Mouse (Mus musculus) bone marrow macrophage, adult 2 months (primary cell): ENCODE data around the gene Il20rb.

Source experiments
- CTCF ChIP-seq: IDR thresholded peaks from 2 replicates; pipeline ENCODE4 v1.5.1; 2012; ENCODE audit warnings: low read depth, mild to moderate bottlenecking, low read length, moderate library complexity
- POLR2A ChIP-seq: IDR thresholded peaks from 2 replicates; pipeline ENCODE4 v1.6.1; 2012; ENCODE audit warnings: mild to moderate bottlenecking, low read depth, low read length, borderline replicate concordance

DNA sequence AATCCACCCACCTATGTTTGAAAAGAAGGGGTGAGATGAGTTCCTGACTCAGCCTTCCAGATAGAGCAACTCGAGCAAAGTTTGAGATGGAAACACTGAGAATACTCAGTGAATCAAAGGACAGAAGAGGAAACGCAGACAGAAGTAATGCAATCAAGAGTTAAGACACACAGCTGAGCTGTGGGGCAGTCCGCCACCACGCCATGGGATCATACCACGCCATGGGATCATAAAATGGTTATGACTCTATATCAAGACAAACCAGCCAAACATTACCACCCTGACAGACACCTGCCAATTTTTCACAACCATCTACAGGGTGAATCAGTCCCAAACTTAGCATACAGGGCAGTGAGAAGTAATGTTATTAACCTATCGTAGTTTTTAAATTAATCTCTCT lies 2.4 kb upstream of the Il20rb start:
- TF ChIP-seq POLR2A (no peak), CTCF (no peak)
